Mouse (Mus musculus) layer of hippocampus, postnatal 14 days (tissue): ENCODE data around the gene B4galt1. TPM values are rescaled to one million over a fixed set of nuclear protein-coding genes. Genes with fewer than 3 reads are reported as not detected.
A peak's percentile ranks its signal among the peaks of the same experiment; 100 is the strongest.
"Not testable (repeated sequence)": the region's sequence is repeated elsewhere in the genome, so short reads cannot be mapped to it uniquely, and the experiment has no call there.

Source experiments
- DNase-seq, 2 experiments: peaks; one replicate each; pipeline ENCODE4 v3.0.0; 2021 to 2022; ENCODE audit warnings: low spot score in 2 of 2, mixed read lengths in 1 of 2
- total RNA-seq, 2 experiments: library from RNA; stranded (reverse); gene quantifications; 2 replicates each; pipeline ENCODE4 v1.2.3; 2021

B4galt1 gene
- total RNA-seq, 2 experiments from 2014 or later, result 6.2 to 8.5 TPM

DNA sequence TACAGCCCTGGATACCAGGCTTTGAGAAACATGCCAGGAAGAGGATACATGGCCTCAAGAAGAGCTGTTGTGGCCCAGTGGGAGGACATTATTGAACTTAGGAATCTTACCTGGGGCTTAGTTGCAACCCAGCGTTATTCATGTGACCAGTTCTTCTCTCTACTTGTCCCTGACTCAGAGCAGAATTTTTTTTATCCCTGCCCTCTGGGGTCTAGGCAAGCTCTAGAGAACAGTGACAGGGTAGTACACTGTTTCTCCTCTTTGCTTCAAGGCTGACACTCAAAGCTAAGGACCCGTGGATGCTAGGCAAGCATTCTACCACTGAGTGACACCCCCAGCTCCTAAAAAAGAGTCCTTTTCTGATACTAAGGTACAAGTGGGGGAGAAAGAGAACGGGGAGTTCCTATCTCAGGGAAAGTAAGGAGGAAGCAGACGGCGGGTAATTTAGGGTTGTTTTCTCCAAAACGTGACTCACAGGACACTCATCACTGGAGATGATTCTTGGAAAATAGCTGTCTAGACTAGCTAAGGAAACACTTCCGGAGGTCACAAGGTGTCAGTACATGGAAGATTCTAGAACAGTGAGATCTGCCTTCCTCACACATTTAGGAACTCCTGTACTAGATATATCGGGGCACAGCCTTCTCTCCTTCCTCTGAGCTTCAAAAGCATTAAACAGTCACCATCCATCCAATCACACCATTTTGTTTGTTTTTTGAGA, 32.3 kb downstream of the B4galt1 start:
- no peak for DNase-seq

DNA sequence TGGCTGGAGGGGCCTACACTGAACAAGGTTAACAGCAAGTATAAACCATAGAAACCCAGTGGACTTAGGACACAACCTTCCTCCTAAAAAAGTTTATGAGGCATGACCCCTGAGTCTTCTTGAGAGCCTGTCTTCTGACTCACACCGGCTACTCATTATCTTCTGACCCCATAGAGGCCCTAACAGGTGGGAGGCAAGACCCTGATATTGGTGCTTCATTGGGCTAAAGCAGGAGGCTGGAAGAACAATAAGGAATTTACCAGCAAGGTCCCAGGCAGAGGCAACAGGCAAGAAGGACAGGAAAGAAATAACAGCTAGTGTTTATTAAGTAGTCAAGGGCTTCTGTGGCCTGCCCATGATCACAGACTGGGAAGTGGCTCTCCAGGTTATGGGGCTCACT, 32.9 kb downstream of the B4galt1 start:
- no peak for DNase-seq

DNA sequence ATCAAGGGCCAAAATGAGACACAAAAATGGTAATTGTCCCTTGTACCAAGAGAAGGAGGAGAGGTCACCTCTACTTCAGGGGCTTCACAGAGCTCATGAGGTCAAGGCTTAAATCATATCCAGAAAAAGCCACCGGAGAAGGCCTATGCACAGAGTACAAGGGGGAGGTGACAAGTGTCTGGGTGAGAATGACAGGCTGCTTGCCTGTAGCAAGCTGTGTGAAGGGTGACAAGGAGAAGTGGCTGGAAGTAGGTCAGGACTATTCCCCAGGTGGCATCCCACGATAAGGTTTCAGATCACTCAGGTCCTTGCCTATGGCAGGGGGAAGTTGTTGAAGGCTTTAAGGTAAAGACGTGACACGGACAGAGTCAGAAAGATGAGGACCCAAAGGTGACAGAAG, 33.8 kb downstream of the B4galt1 start:
- DNase-seq, result no peak

DNA sequence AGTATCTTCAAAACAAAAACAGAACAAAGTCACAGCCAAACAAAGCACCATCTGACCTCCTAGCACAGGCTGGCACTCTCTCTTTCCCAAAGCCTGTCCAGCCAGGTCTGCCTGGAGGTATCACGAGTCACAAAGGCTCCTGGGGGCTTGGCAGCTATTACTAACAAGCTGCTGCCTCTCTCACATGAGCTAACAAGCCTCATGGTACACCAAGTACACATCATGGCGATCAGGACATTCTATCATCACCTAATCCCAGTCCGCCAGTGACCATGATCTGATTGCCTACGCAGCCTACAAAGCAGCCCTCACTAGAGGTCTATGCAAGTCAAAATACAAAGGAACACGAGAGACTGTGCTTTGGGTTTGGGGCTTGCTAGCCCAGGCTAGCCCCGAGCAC, 34.7 kb downstream of the B4galt1 start:
- DNase-seq, result no peak

- DNase-seq, result no peak
Measured at GRCm38 (mm10) chr4:40818421-40818820, 35.4 kb downstream of the B4galt1 start.

- no peak for DNase-seq
Measured at GRCm38 (mm10) chr4:40817936-40818335, 35.9 kb downstream of the B4galt1 start.

DNA sequence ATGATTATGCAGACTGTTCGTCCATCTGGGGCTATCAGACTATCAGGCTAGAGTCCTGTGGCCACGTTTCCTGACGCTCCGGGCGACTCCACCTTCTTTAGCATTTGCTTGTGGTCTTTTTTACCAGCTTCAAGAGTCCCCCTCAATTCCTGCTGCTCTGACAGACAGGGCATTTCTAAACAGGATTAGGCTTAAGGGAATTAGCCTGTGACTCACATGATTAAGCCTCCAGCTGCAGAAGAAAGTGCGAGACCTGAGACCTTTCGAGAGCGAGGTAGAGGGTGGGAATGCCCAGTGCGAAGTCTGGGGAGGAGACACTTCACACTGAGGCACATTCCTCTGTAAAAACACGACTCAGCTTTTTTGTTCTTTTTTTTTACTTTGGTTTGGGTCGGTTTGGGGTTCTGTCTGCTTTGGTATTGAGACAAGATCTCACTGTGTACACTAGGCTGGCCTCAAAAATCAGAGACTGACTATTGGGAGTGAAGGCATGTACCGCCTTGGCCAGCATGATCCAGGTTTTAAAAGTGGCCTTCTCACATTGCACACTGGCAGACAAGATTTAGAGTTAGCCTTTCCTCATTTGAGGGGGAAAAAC, 37.9 kb downstream of the B4galt1 start:
- no peak for DNase-seq

GRCm38 (mm10) chr4:40815120-40815519, 38.7 kb downstream of the B4galt1 start:
- no peak for DNase-seq

DNA sequence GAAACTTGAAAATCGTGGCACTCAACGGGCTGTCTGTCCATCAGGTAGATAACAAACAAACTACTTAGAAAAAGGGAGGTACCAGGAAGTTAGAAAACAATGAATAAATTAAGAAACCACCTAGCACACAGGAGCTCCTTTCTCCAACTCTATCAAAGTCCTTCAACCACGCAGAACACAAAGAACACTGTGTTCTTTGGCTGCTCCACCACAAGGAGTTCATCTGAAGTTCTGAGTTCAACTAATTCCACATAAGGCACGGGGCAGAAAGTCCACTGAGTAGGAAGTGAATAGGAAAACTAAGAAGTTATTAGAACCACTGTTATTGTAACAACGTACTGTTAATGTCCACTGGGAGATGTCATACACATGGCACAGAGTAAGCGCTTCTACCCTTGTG, 39.4 kb downstream of the B4galt1 start:
- no peak for DNase-seq

- DNase-seq, result peak in 1 of 2 experiments; percentile 52
Measured at GRCm38 (mm10) chr4:40812891-40813290, 40.9 kb downstream of the B4galt1 start.

- DNase-seq, result no peak
Measured at GRCm38 (mm10) chr4:40810481-40810880, 43.3 kb downstream of the B4galt1 start.

- DNase-seq, result no peak
Measured at GRCm38 (mm10) chr4:40807382-40807781, 46.4 kb downstream of the B4galt1 start.

DNA sequence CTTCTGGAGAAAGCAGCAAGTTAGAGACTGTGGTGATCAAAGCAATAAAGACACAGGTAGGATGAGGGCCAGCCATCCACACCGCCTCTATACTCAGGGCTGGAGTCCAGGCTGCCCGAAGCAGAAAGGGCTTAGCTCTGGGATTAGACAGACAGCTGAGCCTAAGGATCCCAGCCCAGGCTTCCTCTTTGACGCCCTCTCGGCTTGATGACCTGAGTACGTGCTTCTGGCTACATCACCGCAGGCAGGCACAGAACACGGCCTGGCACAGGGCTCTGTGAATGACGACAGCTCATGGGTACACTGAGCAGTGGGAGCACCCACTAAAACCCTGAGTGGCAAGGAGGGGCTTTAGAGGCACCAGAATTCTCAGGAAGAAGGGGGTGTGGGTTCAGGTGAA, 48.4 kb downstream of the B4galt1 start:
- DNase-seq, result no peak

- no peak for DNase-seq
Measured at GRCm38 (mm10) chr4:40802787-40803186, 51.0 kb downstream of the B4galt1 start.

DNA sequence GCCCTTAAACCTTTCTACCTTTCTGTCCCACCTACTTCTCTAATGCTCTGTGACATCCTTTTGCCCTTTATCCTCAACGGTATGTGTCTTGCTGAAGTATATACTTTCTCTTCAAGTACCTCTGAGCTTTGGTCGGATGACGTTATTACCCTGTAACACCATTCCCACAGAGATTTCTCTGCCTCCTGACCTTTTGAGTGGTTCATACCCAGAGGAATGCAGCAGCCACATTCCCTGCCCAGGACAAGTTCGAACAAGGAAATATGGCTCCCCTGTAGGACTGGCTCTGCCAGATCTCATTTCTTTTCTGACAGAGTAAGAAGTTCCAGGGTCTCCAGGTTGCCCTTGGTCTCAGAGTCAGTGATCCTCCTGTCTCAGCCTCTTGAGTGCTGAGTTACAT, 51.9 kb downstream of the B4galt1 start:
- no peak for DNase-seq

GRCm38 (mm10) chr4:40800873-40801272, 52.9 kb downstream of the B4galt1 start:
- DNase-seq, result no peak

DNA sequence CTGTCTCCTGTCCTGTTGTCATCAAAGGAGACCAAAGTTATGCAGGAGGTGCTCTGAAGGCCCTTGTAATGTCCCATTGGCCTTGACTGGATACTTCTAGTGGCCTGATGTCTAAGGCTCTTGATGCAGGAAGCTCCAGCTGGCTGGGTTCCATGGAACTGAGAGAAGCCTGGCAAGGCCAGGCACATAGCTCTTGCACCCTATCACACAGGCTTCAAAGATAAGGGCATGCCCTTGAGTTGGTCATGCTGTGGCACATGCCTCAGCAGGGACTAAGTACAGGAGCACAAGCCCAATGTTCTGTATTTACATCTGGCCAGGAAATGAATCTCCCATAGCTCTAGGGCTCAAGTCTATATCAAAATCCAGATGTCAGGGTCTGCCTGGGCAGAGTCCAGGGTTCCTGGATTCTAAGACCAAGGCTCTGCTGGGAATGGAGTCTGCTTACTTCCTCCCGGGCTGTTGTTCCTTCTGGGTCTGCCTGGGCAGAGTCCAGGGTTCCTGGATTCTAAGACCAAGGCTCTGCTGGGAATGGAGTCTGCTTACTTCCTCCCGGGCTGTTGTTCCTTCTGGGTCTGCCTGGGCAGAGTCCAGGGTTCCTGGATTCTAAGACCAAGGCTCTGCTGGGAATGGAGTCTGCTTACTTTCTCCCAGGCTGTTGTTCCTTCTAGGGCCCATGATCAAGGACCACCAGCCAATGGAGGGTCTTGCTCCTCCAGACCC, 54.8 kb downstream of the B4galt1 start:
- DNase-seq, result not testable (repeated sequence)

DNA sequence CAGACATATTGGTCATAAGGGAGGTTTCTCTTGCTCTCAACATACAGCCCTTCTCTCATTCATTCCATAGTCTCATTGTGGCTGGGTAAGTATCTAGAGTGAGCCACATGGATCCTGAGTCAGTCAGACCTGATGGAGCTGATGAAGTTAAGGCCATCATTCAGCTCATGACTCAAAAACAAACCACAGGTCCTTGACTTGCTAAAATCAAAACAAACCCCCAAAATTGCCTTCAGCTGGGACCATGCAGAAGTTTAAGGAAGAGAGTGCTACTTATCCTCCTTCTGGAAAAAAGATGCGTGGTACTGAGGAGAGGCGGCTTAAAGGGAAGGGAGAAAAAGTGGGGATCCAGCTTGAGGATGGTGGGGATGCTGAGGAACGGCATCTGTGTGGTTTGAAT, 58.0 kb downstream of the B4galt1 start:
- no peak for DNase-seq

DNA sequence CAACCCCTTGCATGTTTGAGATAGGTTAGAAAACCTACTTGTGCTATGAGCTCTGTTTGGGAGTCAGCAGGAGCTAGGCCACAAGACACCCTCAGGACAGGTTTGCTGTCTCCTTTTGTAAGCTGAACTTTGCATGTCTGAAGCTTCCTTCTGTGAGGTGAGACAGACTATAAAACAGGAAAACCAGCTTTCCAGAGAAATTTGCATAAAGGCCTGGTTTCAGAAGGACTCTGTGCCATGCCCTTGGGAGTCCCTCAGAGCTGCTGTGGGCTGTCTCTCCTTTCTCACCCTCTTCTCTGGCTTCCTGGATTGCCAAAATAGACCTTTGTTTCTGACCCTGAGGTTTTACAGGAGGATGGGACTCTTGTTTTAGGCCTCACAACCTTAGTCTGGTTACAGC, 59.5 kb downstream of the B4galt1 start:
- DNase-seq, result no peak

GRCm38 (mm10) chr4:40791176-40791575, 62.6 kb downstream of the B4galt1 start:
- no peak for DNase-seq

- no peak for DNase-seq
Measured at GRCm38 (mm10) chr4:40786578-40786977, 67.2 kb downstream of the B4galt1 start.

- DNase-seq, result no peak
Measured at GRCm38 (mm10) chr4:40785620-40786166, 68.1 kb downstream of the B4galt1 start.
